Mouse (Mus musculus) thymus, postnatal 36 days (tissue): ENCODE results near the gene Larp7.

Experiments used
- DNase-seq, 2 experiments: peaks; one replicate each; pipeline ENCODE4 v3.0.0; 2022; ENCODE audit warnings: mixed read lengths in 2 of 2

Larp7 gene

GRCm38 (mm10) chr3:127511786-127512746, 41.1 kb downstream of the Larp7 start:
- no peak for DNase-seq

- DNase-seq = no peak
Observed at GRCm38 (mm10) chr3:127507878-127508783, 45.0 kb downstream of the Larp7 start.

GRCm38 (mm10) chr3:127498742-127499400, 54.3 kb downstream of the Larp7 start, which contains the start of gene Ank2:
Gene Ank2 (minus strand): TSS chr3:127499350.
- no peak for DNase-seq

- DNase-seq = peak in 1 of 2 experiments; percentile 6
Observed at GRCm38 (mm10) chr3:127498197-127498741, 54.9 kb downstream of the Larp7 start.

- DNase-seq = no peak
Observed at GRCm38 (mm10) chr3:127492663-127493062, 60.5 kb downstream of the Larp7 start.

- no peak for DNase-seq
Observed at GRCm38 (mm10) chr3:127487302-127487701, 65.8 kb downstream of the Larp7 start.
